Mouse (Mus musculus) spleen, embryonic (tissue): Measurements from ENCODE around the gene Dhps.
"Not testable (repeated sequence)": the region's sequence is repeated elsewhere in the genome, so short reads cannot be mapped to it uniquely, and the experiment has no call there.

Experiments
- CTCF ChIA-PET: fragments of 350-600 bp; sonication (Branson Sonifier 250); formaldehyde crosslinking; loops from one replicate; lab custom pipeline; 2022; lab: Charles Lee

The Dhps gene

GRCm38 (mm10) chr8:85059879-85060616, 11.5 kb upstream of the Dhps start, which contains the start of gene Fbxw9:
TSS of gene Fbxw9 (plus strand) at chr8:85060055.
- CTCF ChIA-PET: interaction anchor here (0.6 kb wide), 1 partner anchor 26 kb away, joined by 4 read pairs; no protein-coding TSS in a partner anchor

GRCm38 (mm10) chr8:85062603-85063002, 9.0 kb upstream of the Dhps start:
- CTCF ChIA-PET: no interaction called here

DNA sequence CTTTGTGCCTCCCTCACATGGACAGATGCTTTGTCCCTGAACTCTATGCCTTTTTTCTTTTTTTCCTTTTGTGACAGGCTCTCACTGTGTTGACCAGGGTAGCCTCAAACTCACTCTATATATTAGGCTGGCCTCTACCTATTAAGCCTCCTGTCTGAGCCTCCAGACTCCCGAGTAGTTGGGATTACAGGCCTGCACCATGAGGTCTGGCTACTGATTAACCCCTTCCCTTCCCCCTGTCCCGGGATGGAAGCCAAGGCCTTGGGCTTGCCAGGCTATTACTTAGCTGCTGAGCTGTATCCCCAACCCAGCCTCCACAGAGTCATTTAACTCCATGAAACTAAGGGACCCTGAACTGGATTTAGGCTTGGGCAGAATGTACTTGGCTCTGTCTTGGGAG, 6.3 kb upstream of the Dhps start:
- CTCF ChIA-PET: no interaction called here

DNA sequence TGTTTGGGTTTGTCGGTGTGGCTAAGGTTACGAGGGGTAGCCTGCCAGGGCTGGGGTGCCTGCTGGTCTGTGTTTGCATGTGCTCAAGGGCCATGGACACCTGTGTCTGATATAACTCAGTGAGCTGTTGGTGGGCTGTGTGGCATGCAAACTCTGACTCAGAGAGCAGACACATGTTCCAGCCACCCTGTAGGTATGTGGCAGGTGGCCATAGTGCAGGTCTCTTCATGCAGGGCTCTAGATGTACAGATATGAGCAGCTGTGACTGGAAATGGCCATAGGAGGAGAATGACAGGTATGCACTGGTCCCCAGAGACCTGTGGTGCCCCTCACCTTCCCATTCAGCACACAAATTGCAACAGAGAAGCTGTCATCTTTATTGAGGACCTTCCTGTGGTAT, 4.4 kb upstream of the Dhps start:
- CTCF ChIA-PET: interaction anchor here (1.0 to 1.3 kb wide), 2 partner anchors 18 to 20 kb away, joined by 3 read pairs; no protein-coding TSS in a partner anchor

DNA sequence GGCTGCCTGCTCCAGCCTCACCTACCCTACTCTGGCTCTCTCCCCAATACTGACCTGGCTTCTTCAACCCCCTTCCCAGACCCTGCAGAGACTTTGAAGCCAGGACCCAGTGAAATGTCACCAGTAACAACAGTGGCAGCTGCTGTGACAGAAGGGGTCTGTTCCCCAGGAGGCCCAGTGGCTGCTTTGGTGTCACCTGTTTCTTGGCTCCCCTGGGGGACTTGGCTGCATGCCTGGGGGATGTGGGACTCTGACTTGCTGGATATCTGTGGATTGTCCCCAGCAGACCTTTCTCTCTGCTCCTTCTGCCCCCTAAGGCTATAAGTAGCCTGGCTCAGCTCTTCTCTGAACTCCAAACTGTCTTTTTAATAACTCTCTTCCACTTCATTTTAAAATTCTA, 3.6 kb upstream of the Dhps start, which contains the start of gene Gm5741:
Gene Gm5741, minus strand, starts transcription at position 1 of the 400 bp plus-strand sequence.
- CTCF ChIA-PET: interaction anchor here (0.6 to 1.3 kb wide), 4 partner anchors 10 to 96 kb away, joined by 3 to 5 read pairs (median 3); no protein-coding TSS in a partner anchor

DNA sequence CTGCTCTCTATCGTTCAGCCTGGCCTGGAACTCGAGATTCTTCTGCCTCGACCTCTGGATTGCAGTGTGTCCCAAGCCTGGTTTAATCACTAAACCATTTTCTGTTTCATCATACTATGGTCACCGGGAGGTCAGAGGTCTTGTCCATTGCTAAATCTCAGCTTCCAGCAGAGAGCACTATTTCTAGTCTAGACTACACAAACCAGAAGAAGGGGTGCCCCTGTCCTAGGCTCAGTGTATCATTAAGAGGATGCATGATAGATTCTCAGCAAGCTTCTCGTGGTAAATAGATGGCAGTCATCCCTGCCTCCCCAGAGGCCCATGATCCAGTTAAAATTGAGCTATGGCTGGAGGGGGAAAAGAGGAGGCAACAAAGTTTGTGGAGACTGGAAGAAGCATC, 516 bp upstream of the Dhps start:
- CTCF ChIA-PET: interaction anchor here (0.5 to 0.6 kb wide), 2 partner anchors 120 to 885 kb away, joined by 4 to 5 read pairs; no protein-coding TSS in a partner anchor

DNA sequence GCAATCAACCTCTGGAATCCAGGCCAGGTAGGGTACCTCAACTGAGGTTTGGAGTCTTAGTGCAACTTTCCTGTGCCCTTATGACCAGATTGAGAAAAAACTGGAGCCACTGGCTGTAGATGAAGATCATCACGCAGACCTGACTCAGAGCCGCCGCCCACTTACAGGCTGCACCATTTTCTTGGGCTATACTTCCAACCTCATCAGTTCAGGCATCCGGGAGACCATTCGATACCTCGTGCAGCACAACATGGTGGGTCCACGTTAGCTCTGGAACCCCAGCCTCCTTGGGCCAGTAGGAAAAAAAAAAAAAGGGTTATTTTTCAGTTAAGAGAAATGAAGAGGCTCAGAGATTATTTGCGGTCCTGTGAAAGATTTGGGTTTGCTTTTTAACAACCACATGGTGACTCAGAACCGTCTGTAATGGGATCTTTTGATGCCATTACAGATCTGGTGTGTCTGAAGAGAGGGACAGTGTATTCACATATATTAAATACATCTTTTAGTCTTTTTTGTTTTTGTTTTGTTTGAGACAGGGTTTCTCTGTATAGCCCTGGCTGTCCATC, 890 bp downstream of the Dhps start:
- CTCF ChIA-PET: no interaction called here

DNA sequence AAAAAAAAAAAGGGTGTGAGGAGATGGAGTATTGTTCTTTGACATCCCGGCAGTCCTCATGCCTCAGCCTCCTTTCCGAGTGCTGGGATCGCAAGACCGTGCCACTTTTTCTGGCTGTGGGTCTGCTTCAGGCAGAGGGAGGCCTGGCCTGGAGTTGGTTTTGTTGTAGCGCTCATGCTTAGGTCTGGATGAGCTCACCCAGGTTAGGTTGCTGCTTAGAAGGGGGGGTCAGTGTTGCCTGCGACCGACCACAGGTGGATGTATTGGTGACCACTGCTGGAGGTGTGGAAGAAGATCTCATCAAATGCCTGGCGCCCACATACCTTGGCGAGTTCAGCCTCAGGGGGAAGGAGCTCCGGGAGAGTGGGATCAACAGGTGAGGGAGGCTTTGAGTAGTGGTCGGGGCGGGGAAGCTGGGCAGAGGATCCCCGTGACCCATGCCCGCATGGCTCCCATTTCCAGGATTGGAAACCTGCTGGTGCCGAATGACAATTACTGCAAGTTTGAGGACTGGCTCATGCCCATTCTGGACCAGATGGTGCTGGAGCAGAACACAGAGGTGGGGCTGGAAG, 1.6 kb downstream of the Dhps start:
- CTCF ChIA-PET: no interaction called here

DNA sequence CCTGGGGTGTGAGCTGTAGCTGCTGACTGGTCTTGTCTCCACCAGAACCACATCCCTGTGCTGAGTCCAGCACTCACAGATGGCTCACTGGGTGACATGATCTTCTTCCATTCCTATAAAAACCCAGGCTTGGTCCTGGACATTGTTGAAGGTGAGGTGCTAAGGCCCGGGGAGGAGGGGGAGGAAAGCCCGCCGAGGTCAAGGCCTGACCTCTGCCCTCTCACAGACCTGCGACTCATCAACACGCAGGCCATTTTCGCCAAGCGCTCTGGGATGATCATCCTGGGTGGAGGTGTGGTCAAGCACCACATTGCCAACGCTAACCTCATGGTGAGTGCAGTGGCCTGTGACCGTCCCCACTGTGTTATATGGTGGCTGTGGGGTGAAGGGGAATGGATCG, 2.6 kb downstream of the Dhps start:
- CTCF ChIA-PET: no interaction called here

DNA sequence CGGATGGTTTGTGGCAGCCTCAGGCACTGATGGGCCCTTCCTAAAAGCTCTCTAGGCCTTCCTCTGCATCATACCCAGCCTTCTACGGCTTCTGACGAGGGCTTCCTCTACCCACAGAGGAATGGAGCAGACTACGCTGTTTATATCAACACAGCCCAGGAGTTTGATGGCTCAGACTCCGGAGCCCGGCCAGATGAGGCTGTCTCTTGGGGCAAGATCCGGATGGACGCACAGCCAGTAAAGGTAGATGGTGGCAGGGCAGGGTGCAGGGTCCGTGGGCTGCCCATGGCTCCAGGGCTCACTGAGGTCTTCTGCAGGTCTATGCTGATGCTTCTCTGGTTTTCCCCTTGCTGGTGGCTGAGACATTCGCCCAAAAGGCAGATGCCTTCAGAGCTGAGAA, 3.1 kb downstream of the Dhps start:
- CTCF ChIA-PET: no interaction called here

- CTCF ChIA-PET: interaction anchor here (0.6 to 0.9 kb wide), 2 partner anchors 63 to 512 kb away, joined by 3 to 11 read pairs; no protein-coding TSS in a partner anchor
Measured at GRCm38 (mm10) chr8:85076001-85076400, 4.4 kb downstream of the Dhps start.

- CTCF ChIA-PET: interaction anchor here (0.6 to 0.7 kb wide), 2 partner anchors 93 to 511 kb away, joined by 3 to 4 read pairs; no protein-coding TSS in a partner anchor
Measured at GRCm38 (mm10) chr8:85076993-85077392, 5.4 kb downstream of the Dhps start.

DNA sequence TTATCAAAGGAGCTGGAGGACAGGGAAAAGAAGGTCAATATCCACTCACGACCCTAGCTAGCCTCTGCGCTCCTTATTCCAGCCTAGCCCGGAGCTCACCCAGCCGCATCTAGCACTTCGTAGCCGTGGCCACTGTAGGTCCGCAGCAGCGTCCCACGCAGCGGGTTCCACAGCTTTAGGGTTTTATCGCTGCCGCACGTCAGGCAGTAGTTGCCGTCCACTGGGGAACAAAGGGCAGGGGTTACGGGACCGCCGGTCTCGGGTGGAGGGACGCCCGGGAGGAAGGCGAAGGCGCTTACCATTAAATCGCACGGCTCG, 8.6 kb downstream of the Dhps start:
- CTCF ChIA-PET: no interaction called here

DNA sequence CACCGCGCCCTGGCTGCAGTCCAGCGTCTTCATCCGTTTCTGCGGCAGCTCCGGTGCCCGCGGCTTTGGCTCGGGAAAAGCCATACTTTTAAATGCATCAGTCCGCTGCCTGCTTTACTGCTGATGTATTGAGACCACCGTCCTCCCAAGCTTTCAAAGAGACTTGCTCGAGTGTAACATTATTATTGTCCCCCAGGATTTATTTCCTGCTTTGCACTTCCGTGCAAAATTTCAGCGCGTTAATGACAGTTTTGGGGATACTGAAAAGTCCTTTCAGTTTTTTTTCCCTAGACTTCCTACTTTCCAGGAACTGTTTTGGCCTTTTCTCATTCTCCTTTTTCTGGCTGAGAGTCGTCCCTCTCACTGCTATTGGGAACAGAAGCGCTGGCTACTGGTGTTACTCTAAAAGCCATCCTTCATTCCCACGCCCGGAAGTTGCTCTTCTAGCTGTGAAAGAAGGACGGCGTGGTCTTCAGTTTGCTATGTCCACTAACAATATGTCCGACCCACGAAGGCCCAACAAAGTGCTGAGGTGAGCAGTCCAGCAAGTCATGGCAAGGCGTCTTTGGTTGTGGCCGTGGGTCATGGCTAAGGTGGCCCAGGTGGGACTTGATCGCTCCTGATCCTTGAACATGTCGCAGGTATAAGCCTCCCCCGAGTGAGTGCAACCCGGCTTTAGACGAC, 9.1 kb downstream of the Dhps start, which contains the start of gene Wdr83os:
Gene Wdr83os, plus strand, starts transcription at position 209 of the 684 bp plus-strand sequence.
- CTCF ChIA-PET: interaction anchor here (0.6 kb wide), 1 partner anchor 92 kb away, joined by 4 read pairs; no protein-coding TSS in a partner anchor

DNA sequence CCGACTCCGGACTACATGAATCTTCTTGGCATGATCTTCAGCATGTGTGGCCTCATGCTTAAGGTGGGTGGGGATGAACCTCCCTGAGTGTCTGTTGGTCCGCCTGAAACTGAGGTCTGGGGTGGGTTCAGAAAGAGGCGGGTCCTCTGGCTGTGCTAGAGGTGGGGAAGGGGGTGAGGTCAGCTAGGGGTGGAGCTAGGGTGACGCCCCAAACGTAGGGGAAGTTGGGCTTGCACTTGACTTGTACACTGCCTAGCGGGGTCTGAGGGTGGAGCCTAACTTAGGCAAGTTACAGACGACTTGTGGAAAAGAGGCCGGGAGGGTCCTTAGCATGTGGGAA, 9.6 kb downstream of the Dhps start, which contains the start of gene Wdr83:
Gene Wdr83, minus strand, starts transcription at position 91 of the 340 bp plus-strand sequence.
- CTCF ChIA-PET: interaction anchor here (0.6 kb wide), 1 partner anchor 92 kb away, joined by 4 read pairs; no protein-coding TSS in a partner anchor

DNA sequence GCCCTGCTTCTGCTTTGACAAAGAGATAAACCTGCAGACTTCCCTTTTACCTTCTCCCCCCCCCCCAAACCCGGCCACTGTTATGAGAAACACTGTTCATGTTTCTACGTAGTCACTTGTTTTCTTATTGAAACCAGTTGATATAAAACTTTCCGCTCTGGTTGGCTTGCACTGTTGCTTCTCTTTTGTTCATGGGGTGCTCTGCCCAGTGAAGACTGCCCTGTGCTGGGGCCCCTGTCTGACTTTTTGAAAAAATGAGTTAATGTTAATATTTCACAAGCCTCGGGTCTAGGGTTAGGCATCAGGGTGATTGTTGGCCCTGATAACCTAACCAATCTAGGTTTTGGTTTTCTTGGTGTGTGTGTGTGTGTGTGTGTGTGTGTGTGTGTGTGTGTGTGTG, 10.6 kb downstream of the Dhps start:
- CTCF ChIA-PET: not testable (repeated sequence)

DNA sequence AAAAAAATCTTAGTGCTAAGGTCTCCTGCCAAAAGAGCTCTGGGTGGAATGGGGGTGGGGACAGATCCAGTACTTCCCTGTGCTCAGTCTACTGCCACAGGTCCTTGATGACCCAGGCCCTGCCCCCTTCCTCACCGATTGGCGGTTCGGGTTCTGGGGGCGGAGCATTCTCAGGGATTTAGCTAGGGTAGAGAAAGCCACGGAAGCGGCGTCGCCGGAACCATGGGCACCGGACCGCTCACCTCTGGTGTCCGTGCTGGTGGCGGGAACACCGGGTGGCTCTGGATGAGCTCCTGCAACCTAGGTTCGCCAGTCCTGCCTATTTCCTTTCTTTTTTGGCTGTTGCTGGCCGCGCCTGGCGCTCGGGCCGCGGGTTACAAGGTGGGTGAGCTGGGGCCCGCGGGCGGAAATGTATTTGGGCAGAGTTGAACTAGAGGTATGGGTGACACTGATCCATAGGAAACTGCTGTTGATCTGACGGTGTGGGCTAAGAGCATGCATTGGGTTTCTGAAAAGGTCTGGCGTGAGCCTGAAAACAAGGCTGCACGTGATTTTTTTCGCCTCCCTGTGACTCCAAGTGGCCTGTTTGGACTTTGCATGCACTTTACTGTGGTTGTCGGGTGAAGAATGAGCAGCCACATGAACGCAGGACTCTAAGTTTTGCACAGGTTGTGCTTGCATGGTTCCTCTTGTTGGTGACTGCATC, 11.7 kb downstream of the Dhps start, which contains the start of gene Man2b1:
Gene Man2b1, plus strand, starts transcription at position 163 of the 706 bp plus-strand sequence.
- CTCF ChIA-PET: interaction anchor here (0.5 to 1.0 kb wide), 2 partner anchors 108 to 109 kb away, joined by 3 read pairs; no protein-coding TSS in a partner anchor

GRCm38 (mm10) chr8:85084633-85085032, 13.1 kb downstream of the Dhps start:
- CTCF ChIA-PET: interaction anchor here (1.2 kb wide), 1 partner anchor 17 kb away, joined by 3 read pairs; the partner anchor contains the start of gene Gm5741

DNA sequence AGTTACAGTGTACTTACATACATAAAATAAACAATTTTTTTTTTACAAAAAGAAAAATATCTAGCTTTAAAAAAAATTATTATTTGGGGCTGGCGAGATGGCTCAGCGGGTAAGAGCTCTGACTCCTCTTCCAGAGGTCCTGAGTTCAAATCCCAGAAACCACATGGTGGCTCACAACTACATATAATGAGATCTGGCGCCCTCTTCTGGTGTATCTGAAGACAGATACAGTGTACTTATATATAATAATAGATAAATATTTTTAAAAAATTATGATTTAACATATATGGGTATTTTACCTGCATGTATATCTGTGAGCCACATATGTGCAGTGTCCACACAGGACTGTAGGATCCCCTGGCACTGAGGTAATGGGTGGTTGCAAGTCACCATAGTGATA, 14.7 kb downstream of the Dhps start:
- CTCF ChIA-PET: interaction anchor here (0.6 to 1.2 kb wide), 3 partner anchors 33 to 1435 kb away, joined by 3 to 4 read pairs (median 4); no protein-coding TSS in a partner anchor

- CTCF ChIA-PET: interaction anchor here (1.0 kb wide), 1 partner anchor 17 kb away, joined by 3 read pairs; no protein-coding TSS in a partner anchor
Measured at GRCm38 (mm10) chr8:85088771-85089170, 17.2 kb downstream of the Dhps start.
